8 mouse cellular contexts compared by ENCODE assay signal in the genomic region with DNA sequence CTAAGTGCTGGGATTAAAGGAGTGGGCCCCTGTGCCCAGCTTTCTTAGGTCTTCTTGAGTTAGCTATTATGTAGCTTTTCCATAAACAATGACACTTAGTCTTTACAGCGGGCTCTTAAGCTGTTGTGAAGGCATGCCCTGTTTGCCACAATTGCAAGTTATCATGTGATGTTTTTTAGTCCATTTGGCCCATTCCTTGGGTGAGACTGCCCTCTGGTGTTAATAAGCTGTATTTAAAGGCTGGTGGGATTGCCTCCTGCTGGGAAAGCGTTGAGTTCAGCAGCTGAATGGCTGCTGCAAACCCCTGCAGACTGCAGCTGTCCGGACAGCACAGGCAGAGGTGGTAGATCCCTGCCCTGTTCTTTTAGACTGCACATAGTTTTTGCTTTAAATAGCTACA. TPM values are rescaled to one million over a fixed set of nuclear protein-coding genes. Genes with fewer than 3 reads are reported as not detected.
DNase-seq lines count a peak whose midpoint lies in the region; ATAC-seq and TF ChIP-seq lines count a peak whose summit lies in the region.

No protein-coding gene starts in this region.

- ATAC-seq in intestine, embryonic 16.5 days, result peak; percentile 60

- intact Hi-C loops in gastrocnemius, adult 2 months (cut with DNase I), result loop anchor here (1.0 to 5.0 kb wide), 2 partner anchors 65 to 109 kb away; no protein-coding TSS in a partner anchor
- intact Hi-C loops in left cerebral cortex, postnatal 10 days (cut with DNase I), result loop anchor here (5.0 kb wide), 1 partner anchor 64 kb away; no protein-coding TSS in a partner anchor

- H3K27me3 ChIP-seq in intestine, embryonic 16.5 days (replicated peaks; ENCODE audit: control insufficient read depth, insufficient read depth, low read length), result no peaks in the 10 kb centered on the region
- no peaks in the 10 kb centered on the region for H3K27me3 ChIP-seq in midbrain, embryonic 10.5 days (ENCODE audit: low read depth, poor library complexity, severe bottlenecking)

- no peak overlapping the region for H3K9ac ChIP-seq in intestine, embryonic 16.5 days (ENCODE audit: low read depth, low read length)

- H3K27ac ChIP-seq in gastrocnemius, adult 2 months, result peak overlapping the region; percentile 68
- no peak overlapping the region for H3K27ac ChIP-seq in intestine, embryonic 16.5 days (ENCODE audit: low read length)
- no peak overlapping the region for H3K27ac ChIP-seq in midbrain, embryonic 10.5 days (replicated peaks)

- peaks cover 2% of the 10 kb centered on the region; the same call in 1 of the 2 replicates for H3K36me3 ChIP-seq in intestine, embryonic 16.5 days (ENCODE audit: control insufficient read depth, insufficient read depth, low read length)
- H3K36me3 ChIP-seq in midbrain, embryonic 10.5 days, result peaks cover 82% of the 10 kb centered on the region

- H3K4me3 ChIP-seq in gastrocnemius, adult 2 months, result no peak overlapping the region
- H3K4me3 ChIP-seq in intestine, embryonic 16.5 days (ENCODE audit: low read length), result no peak overlapping the region
- H3K4me3 ChIP-seq in midbrain, embryonic 10.5 days, result no peak overlapping the region

- no peaks in the 10 kb centered on the region for H3K9me3 ChIP-seq in intestine, embryonic 16.5 days (ENCODE audit: control insufficient read depth, low read length)
- H3K9me3 ChIP-seq in midbrain, embryonic 10.5 days (replicated peaks), result no peaks in the 10 kb centered on the region

- peak; percentile 90 for TF ChIP-seq CTCF in gastrocnemius, adult 2 months (IDR thresholded peaks at IDR 0.05)

- no peak overlapping the region for H3K4me2 ChIP-seq in intestine, embryonic 16.5 days (ENCODE audit: low read depth, low read length)

- peak; percentile 46 to 61 for DNase-seq in urinary bladder, adult 18-20 months (ENCODE audit: low spot score in 2 of 2)
- no peak for DNase-seq in urinary bladder, postnatal 10 days (ENCODE audit: low spot score)
- peak; percentile 81 to 90 for DNase-seq in cerebellum, postnatal 10 days
- peak; percentile 52 for DNase-seq in gastrocnemius, adult 2 months
- DNase-seq in left cerebral cortex, postnatal 10 days (ENCODE audit: extremely low spot score in 1 of 2, low spot score in 2 of 2), result peak; percentile 50 to 56
- peak; percentile 75 for DNase-seq in midbrain, embryonic 10.5 days (ENCODE audit: low spot score)
- peak; percentile 72 for DNase-seq in skeletal muscle tissue, adult 2 months (ENCODE audit: low read depth, low spot score)

- 16% methylated on average over 3 of the region's 3 CpGs for WGBS in intestine, embryonic 16.5 days
- 26% methylated on average over 3 of the region's 3 CpGs for WGBS in midbrain, embryonic 10.5 days

- no peaks in the 10 kb centered on the region for H3K4me1 ChIP-seq in intestine, embryonic 16.5 days (ENCODE audit: control insufficient read depth, insufficient read depth, low read length)
- 0 out of 2 replicates have a peak, but pooled peaks cover 2% of the 10 kb centered on the region for H3K4me1 ChIP-seq in midbrain, embryonic 10.5 days

RNA-seq across cellular contexts. Expression of gene Arhgef3, which starts 17.9 kb away (rescaled TPM):
- total RNA-seq in gastrocnemius, adult 2 months (2021), result 10 to 100 TPM in 1 of 2 experiments, 1 to 10 TPM in 1; 8.5 to 20.0 TPM
- 12.0 and 13.0 TPM in 2 replicates for polyA plus RNA-seq in intestine, embryonic 16.5 days (2015; fragmentation: Nextera tagmentation; extraction: Ambion mirVana)
- 10 to 100 TPM; 37.4 to 41.2 TPM for total RNA-seq in left cerebral cortex, postnatal 10 days (2021)
- 1.6 and 1.9 TPM in 2 replicates for polyA plus RNA-seq in midbrain, embryonic 10.5 days (2016; fragmentation: Nextera tagmentation; extraction: Ambion mirVana)

RNA-seq across cellular contexts. Expression of gene Il17rd, which starts 58.0 kb away (rescaled TPM):
- total RNA-seq in gastrocnemius, adult 2 months (2021), result 1 to 10 TPM; 2.1 to 3.0 TPM
- 1.4 and 1.5 TPM in 2 replicates for polyA plus RNA-seq in intestine, embryonic 16.5 days (2015; fragmentation: Nextera tagmentation; extraction: Ambion mirVana)
- 1 to 10 TPM; 3.3 to 4.3 TPM for total RNA-seq in left cerebral cortex, postnatal 10 days (2021)
- 6.4 and 7.6 TPM in 2 replicates for polyA plus RNA-seq in midbrain, embryonic 10.5 days (2016; fragmentation: Nextera tagmentation; extraction: Ambion mirVana)
